9 mouse cellular contexts compared by ENCODE assay signal in the genomic region with DNA sequence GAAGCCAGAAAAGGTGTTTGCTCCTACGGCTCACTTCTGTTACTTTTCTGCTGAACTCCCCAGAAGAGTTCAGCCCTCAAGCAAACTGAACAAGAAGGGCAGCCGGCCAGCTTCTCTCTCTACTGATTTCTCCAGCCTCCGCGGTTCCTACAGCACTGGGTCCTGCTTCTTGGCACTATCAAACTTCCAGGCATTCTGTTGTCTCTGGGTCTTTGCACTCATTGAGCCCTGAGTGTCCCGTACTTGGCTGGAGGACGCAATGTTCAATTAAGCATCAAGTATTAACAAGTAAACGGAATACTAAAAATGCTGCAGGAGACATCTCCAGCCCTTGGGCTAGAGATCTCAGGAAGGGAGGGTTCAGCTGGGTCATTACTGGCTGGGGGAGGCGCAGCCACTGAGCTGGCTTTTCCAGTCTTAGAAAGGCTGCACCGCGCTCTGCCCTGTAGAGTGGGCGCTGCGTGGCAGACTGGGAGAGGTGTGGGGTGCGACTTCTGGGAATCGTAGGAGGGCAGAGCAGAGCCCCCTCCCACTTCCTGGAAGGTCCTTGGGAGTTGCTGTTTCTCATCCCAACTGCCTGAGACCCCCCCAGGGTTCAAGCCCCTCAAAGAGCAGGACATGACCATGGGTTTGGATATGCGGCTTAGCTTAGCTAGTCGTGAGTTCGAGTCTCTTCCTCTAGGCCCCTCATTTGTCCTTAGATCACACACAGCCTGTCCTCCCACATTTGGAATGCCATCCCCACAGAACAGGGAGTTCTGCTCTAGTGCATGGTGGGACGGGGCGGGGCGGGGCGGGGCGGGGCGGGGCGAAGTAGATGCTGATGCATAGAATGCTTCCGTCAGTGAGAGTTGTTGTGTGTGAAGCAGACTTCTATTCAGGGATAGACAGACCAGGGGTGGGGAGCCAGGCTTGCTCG. TPM values are rescaled to one million over a fixed set of nuclear protein-coding genes. Genes with fewer than 3 reads are reported as not detected.
DNase-seq lines count a peak whose midpoint lies in the region; ATAC-seq and TF ChIP-seq lines count a peak whose summit lies in the region.
"Had no signal": no experiment of that assay in that cellular context is flagged by ENCODE, and none has a peak within 500 bp of the region (broad histone marks: within the 10 kb centered on the region; RNA-seq: fewer than 3 reads in every experiment).

No protein-coding gene starts in this region.

- H3K9me3 ChIP-seq in kidney, embryonic 16.5 days (ENCODE audit: low read length), result no peaks in the 10 kb centered on the region
- no peaks in the 10 kb centered on the region for H3K9me3 ChIP-seq in embryonic facial prominence, embryonic 10.5 days
- H3K9me3 ChIP-seq in limb, embryonic 10.5 days (replicated peaks), result no peaks in the 10 kb centered on the region

- no peaks in the 10 kb centered on the region for H3K27me3 ChIP-seq in kidney, embryonic 16.5 days (ENCODE audit: insufficient read depth, low read length)
- H3K27me3 ChIP-seq in embryonic facial prominence, embryonic 10.5 days (replicated peaks; ENCODE audit: low read depth, poor library complexity, severe bottlenecking), result 0 out of 2 replicates have a peak, but pooled peaks cover 4% of the 10 kb centered on the region
- H3K27me3 ChIP-seq in limb, embryonic 10.5 days (ENCODE audit: low read depth, poor library complexity, severe bottlenecking), result no peaks in the 10 kb centered on the region

- no peaks in the 10 kb centered on the region for H3K36me3 ChIP-seq in kidney, embryonic 16.5 days (ENCODE audit: insufficient read depth, low read length)
- H3K36me3 ChIP-seq in embryonic facial prominence, embryonic 10.5 days (replicated peaks), result no peaks in the 10 kb centered on the region
- no peaks in the 10 kb centered on the region for H3K36me3 ChIP-seq in limb, embryonic 10.5 days

- H3K4me2 ChIP-seq in kidney, embryonic 16.5 days (replicated peaks; ENCODE audit: low read depth, low read length), result peak overlapping the region; percentile 16

- peaks cover 13% of the 10 kb centered on the region; the same call in 1 of the 2 replicates for H3K4me1 ChIP-seq in kidney, embryonic 16.5 days (ENCODE audit: insufficient read depth, low read length)
- H3K4me1 ChIP-seq in embryonic facial prominence, embryonic 10.5 days, result peaks cover 10% of the 10 kb centered on the region
- peaks cover 24% of the 10 kb centered on the region for H3K4me1 ChIP-seq in limb, embryonic 10.5 days

- H3K4me3 ChIP-seq in kidney, embryonic 16.5 days (ENCODE audit: low read length), result 0 out of 2 replicates have a peak overlapping the region, but pooled peaks have one; percentile 3
- peak overlapping the region; percentile 42 for H3K4me3 ChIP-seq in embryonic facial prominence, embryonic 10.5 days
- peak overlapping the region; percentile 32 for H3K4me3 ChIP-seq in limb, embryonic 10.5 days
- H3K4me3 ChIP-seq in gastrocnemius, adult 2 months, result no peak overlapping the region

- no peak overlapping the region for H3K9ac ChIP-seq in kidney, embryonic 16.5 days (replicated peaks; ENCODE audit: low read length)

- WGBS in kidney, embryonic 16.5 days, result 41% methylated on average over 26 of the region's 26 CpGs
- WGBS in embryonic facial prominence, embryonic 10.5 days, result 38% methylated on average over 26 of the region's 26 CpGs
- 37% methylated on average over 26 of the region's 26 CpGs for WGBS in limb, embryonic 10.5 days

- no peak for ATAC-seq in cerebellum, adult (ENCODE audit: insufficient number of reproducible peaks, low FRiP score, low TSS enrichment)
- peak; percentile 70; the same call in 1 of the 2 replicates for ATAC-seq in kidney, embryonic 16.5 days (ENCODE audit: low FRiP score, low TSS enrichment)

- peak; percentile 24 to 45 for DNase-seq in cerebellum, postnatal 10 days
- no peak for DNase-seq in kidney, adult 18-20 months
- DNase-seq in embryonic facial prominence, embryonic 10.5 days (ENCODE audit: low spot score), result peak; percentile 23
- DNase-seq in limb, embryonic 10.5 days (ENCODE audit: low spot score), result no peak
- DNase-seq in testis, postnatal 14 days (ENCODE audit: low spot score), result no peak
- no peak for DNase-seq in gastrocnemius, adult 2 months
- DNase-seq: gastrocnemius, postnatal 36 days had no signal

- no peak for TF ChIP-seq CTCF in gastrocnemius, adult 2 months (IDR thresholded peaks at IDR 0.05)

- H3K27ac ChIP-seq in kidney, embryonic 16.5 days (ENCODE audit: low read length), result no peak overlapping the region
- H3K27ac ChIP-seq in embryonic facial prominence, embryonic 10.5 days (replicated peaks), result no peak overlapping the region; the same call in none of the 2 replicates
- peak overlapping the region; percentile 31; the same call in 1 of the 2 replicates for H3K27ac ChIP-seq in limb, embryonic 10.5 days
- H3K27ac ChIP-seq in gastrocnemius, adult 2 months, result no peak overlapping the region

- intact Hi-C loops in gastrocnemius, adult 2 months (cut with DNase I), result no loop called here

RNA-seq across cellular contexts. Expression of gene Id2, which starts 13.4 kb away (rescaled TPM):
- polyA plus RNA-seq in kidney, embryonic 16.5 days (2015; fragmentation: Nextera tagmentation; extraction: Ambion mirVana), result 474 and 534 TPM in 2 replicates
- polyA plus RNA-seq in embryonic facial prominence, embryonic 10.5 days (2016; fragmentation: Nextera tagmentation; extraction: Ambion mirVana), result 400 and 403 TPM in 2 replicates
- 273 and 313 TPM in 2 replicates for polyA plus RNA-seq in limb, embryonic 10.5 days (2016; fragmentation: Nextera tagmentation; extraction: Ambion mirVana)
- total RNA-seq in gastrocnemius, adult 2 months (2021), result 1 to 10 TPM; 1.6 to 2.0 TPM

Comparison
In these comparisons a context has a peak if more than half of its experiments do, and no peak if none do; other contexts are left out.
1. DNase-seq: peak in cerebellum, postnatal 10 days (2 of 2) and embryonic facial prominence, embryonic 10.5 days (single experiment); none in kidney, adult 18-20 months (single experiment), limb, embryonic 10.5 days (single experiment), testis, postnatal 14 days (single experiment) and gastrocnemius, adult 2 months (single experiment).